Comparison of ENCODE assay signal across 20 mouse cellular contexts in the genomic region with DNA sequence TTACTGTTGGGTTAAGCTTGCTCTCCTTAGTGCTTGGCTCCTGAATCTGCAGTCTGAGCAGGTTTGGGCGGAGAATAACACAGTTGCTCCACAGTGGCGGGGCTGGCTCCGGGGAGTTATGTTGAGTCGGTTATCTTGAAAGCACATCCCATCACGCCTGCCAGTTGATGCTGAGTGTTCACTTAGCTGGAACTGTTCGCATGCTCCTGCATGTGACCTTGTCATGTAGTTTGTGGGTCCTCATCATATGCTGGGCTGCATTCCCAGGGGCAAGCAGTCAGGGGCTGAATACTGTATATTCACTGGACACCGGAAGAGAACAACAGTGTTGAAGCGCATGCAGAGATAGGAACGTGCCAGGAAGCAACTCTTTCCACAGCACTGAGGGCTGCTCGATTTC. TPM values are rescaled to one million over a fixed set of nuclear protein-coding genes. Genes with fewer than 3 reads are reported as not detected.
DNase-seq lines count a peak whose midpoint lies in the region; ATAC-seq and TF ChIP-seq lines count a peak whose summit lies in the region.
"Had no signal": no experiment of that assay in that cellular context is flagged by ENCODE, and none has a peak within 500 bp of the region (broad histone marks: within the 10 kb centered on the region; RNA-seq: fewer than 3 reads in every experiment).

No protein-coding gene starts in this region.

- ATAC-seq in heart, embryonic 11.5 days (replicated peaks; ENCODE audit: insufficient number of reproducible peaks, low FRiP score, low TSS enrichment): 0 out of 2 replicates have a peak, but pooled peaks have one; percentile 31
- ATAC-seq in liver, embryonic 12.5 days: peak; percentile 68
- ATAC-seq in intestine, embryonic 16.5 days: no peak
- ATAC-seq: intestine, postnatal 0 days had no signal

- H3K4me2 ChIP-seq in heart, embryonic 11.5 days: peak overlapping the region; percentile 45
- peak overlapping the region; percentile 34; the same call in 1 of the 2 replicates for H3K4me2 ChIP-seq in liver, embryonic 12.5 days
- no peak overlapping the region for H3K4me2 ChIP-seq in intestine, embryonic 16.5 days (ENCODE audit: low read depth, low read length)

- no peak for TF ChIP-seq CTCF in layer of hippocampus, adult 2 months (conservative IDR thresholded peaks at IDR 0.05)

- no peaks in the 10 kb centered on the region for H3K36me3 ChIP-seq in heart, embryonic 11.5 days (ENCODE audit: control insufficient read depth, insufficient read depth, low read length)
- H3K36me3 ChIP-seq in liver, embryonic 12.5 days: no peaks in the 10 kb centered on the region
- H3K36me3 ChIP-seq in intestine, embryonic 16.5 days (ENCODE audit: control insufficient read depth, insufficient read depth, low read length): no peaks in the 10 kb centered on the region
- H3K36me3 ChIP-seq: hindbrain, embryonic 13.5 days; limb, embryonic 13.5 days; neural tube, embryonic 12.5 days had no signal

- peaks cover 18% of the 10 kb centered on the region for H3K4me1 ChIP-seq in heart, embryonic 11.5 days (ENCODE audit: control insufficient read depth, insufficient read depth, low read length)
- H3K4me1 ChIP-seq in liver, embryonic 12.5 days: peaks cover 28% of the 10 kb centered on the region
- no peaks in the 10 kb centered on the region for H3K4me1 ChIP-seq in intestine, embryonic 16.5 days (ENCODE audit: control insufficient read depth, insufficient read depth, low read length)
- H3K4me1 ChIP-seq: neural tube, embryonic 12.5 days had no signal

- H3K9me3 ChIP-seq in heart, embryonic 11.5 days (replicated peaks; ENCODE audit: control insufficient read depth, low read length): no peaks in the 10 kb centered on the region
- no peaks in the 10 kb centered on the region for H3K9me3 ChIP-seq in liver, embryonic 12.5 days (replicated peaks)
- H3K9me3 ChIP-seq in intestine, embryonic 16.5 days (ENCODE audit: control insufficient read depth, low read length): no peaks in the 10 kb centered on the region
- H3K9me3 ChIP-seq: hindbrain, embryonic 13.5 days; limb, embryonic 13.5 days; megakaryocyte, embryonic 14.5 days; neural tube, embryonic 12.5 days had no signal

- no peak for DNase-seq in heart, postnatal 36 days
- DNase-seq in layer of hippocampus, adult 2 months (ENCODE audit: low spot score in 2 of 2): no peak
- no peak for DNase-seq in layer of hippocampus, postnatal 25 days (ENCODE audit: extremely low spot score in 1 of 2, low spot score in 1 of 2)
- peak; percentile 43 for DNase-seq in MEL-GATA-1-ER (ENCODE audit: extremely low read depth, low read depth)
- no peak for DNase-seq in spleen, adult 12 weeks (ENCODE audit: low spot score)
- DNase-seq: adrenal gland, adult 8-10 months; cerebellum, adult 8-10 months had no signal

- H3K9ac ChIP-seq in heart, embryonic 11.5 days (ENCODE audit: low read depth, low read length): no peak overlapping the region
- H3K9ac ChIP-seq in liver, embryonic 12.5 days: no peak overlapping the region
- H3K9ac ChIP-seq in intestine, embryonic 16.5 days (ENCODE audit: low read depth, low read length): no peak overlapping the region
- H3K9ac ChIP-seq: hindbrain, embryonic 13.5 days; limb, embryonic 13.5 days; neural tube, embryonic 12.5 days had no signal

- H3K27ac ChIP-seq in heart, embryonic 11.5 days (ENCODE audit: low read depth, low read length): peak overlapping the region; percentile 29; the same call in 1 of the 2 replicates
- H3K27ac ChIP-seq in layer of hippocampus, adult 2 months: peak overlapping the region; percentile 79
- no peak overlapping the region for H3K27ac ChIP-seq in liver, embryonic 12.5 days
- H3K27ac ChIP-seq in intestine, embryonic 16.5 days (ENCODE audit: low read length): no peak overlapping the region
- H3K27ac ChIP-seq: hindbrain, embryonic 13.5 days; kidney, postnatal 0 days; limb, embryonic 13.5 days; neural tube, embryonic 12.5 days had no signal

- intact Hi-C loops in heart, postnatal 36 days (cut with DNase I): no loop called here

- 37% methylated on average over 10 of the region's 10 CpGs for whole genome bisulfite sequencing in heart, embryonic 11.5 days (ENCODE audit: insufficient replicate concordance)
- 39% methylated on average over 10 of the region's 10 CpGs for WGBS in liver, embryonic 12.5 days (ENCODE audit: insufficient replicate concordance)
- 83% methylated on average over 10 of the region's 10 CpGs for whole genome bisulfite sequencing in intestine, embryonic 16.5 days

- H3K4me3 ChIP-seq in heart, embryonic 11.5 days (ENCODE audit: low read depth, low read length): no peak overlapping the region
- H3K4me3 ChIP-seq in layer of hippocampus, adult 2 months: no peak overlapping the region
- no peak overlapping the region for H3K4me3 ChIP-seq in liver, embryonic 12.5 days
- no peak overlapping the region for H3K4me3 ChIP-seq in intestine, embryonic 16.5 days (ENCODE audit: low read length)
- H3K4me3 ChIP-seq: hindbrain, embryonic 13.5 days; limb, embryonic 13.5 days; neural tube, embryonic 12.5 days had no signal

- H3K27me3 ChIP-seq in heart, embryonic 11.5 days (ENCODE audit: control insufficient read depth, insufficient read depth, low read length): no peaks in the 10 kb centered on the region
- H3K27me3 ChIP-seq in liver, embryonic 12.5 days (replicated peaks): 0 out of 2 replicates have a peak, but pooled peaks cover 8% of the 10 kb centered on the region
- no peaks in the 10 kb centered on the region for H3K27me3 ChIP-seq in intestine, embryonic 16.5 days (replicated peaks; ENCODE audit: control insufficient read depth, insufficient read depth, low read length)
- H3K27me3 ChIP-seq: megakaryocyte, embryonic 14.5 days had no signal

RNA-seq across cellular contexts. Expression of gene Tomm20l, which starts 1.8 kb away (rescaled TPM):
- 0.44 and 0.63 TPM in 2 replicates for polyA plus RNA-seq in heart, embryonic 11.5 days (2014; fragmentation: Nextera tagmentation; extraction: Ambion mirVana)
- 1 to 10 TPM in 1 of 2 experiments, not detected in 1; 1.2 TPM for total RNA-seq in heart, postnatal 36 days (2021)
- total RNA-seq in layer of hippocampus, adult 2 months (2021): not detected
- not detected for total RNA-seq in layer of hippocampus, postnatal 25 days (2021)
- not detected in 2 replicates for polyA plus RNA-seq in liver, embryonic 12.5 days (2016; fragmentation: Nextera tagmentation; extraction: Ambion mirVana)
- not detected in 2 replicates for polyA plus RNA-seq in intestine, embryonic 16.5 days (2015; fragmentation: Nextera tagmentation; extraction: Ambion mirVana)
- total RNA-seq: gastrocnemius, adult 18-20 months; layer of hippocampus, adult 8-10 months; left cerebral cortex, adult 8-10 months had no signal
- polyA plus RNA-seq: forebrain, embryonic 14.5 days; hindbrain, embryonic 13.5 days; intestine, postnatal 0 days; kidney, postnatal 0 days; limb, embryonic 13.5 days; neural tube, embryonic 12.5 days had no signal

RNA-seq across cellular contexts. Expression of gene Timm9, which starts 23.4 kb away (rescaled TPM):
- 107 and 118 TPM in 2 replicates for polyA plus RNA-seq in heart, embryonic 11.5 days (2014; fragmentation: Nextera tagmentation; extraction: Ambion mirVana)
- 10 to 100 TPM; 26.5 to 30.0 TPM for total RNA-seq in heart, postnatal 36 days (2021)
- total RNA-seq in layer of hippocampus, adult 2 months (2021): 10 to 100 TPM; 61.7 to 69.7 TPM
- total RNA-seq in layer of hippocampus, postnatal 25 days (2021): 10 to 100 TPM; 54.0 to 54.6 TPM
- 77.2 and 84.2 TPM in 2 replicates for polyA plus RNA-seq in liver, embryonic 12.5 days (2016; fragmentation: Nextera tagmentation; extraction: Ambion mirVana)
- 101 TPM in 2 replicates for polyA plus RNA-seq in intestine, embryonic 16.5 days (2015; fragmentation: Nextera tagmentation; extraction: Ambion mirVana)

RNA-seq across cellular contexts. Expression of gene 2700049A03Rik, which starts 23.6 kb away (rescaled TPM):
- 10.2 and 15.4 TPM in 2 replicates for polyA plus RNA-seq in heart, embryonic 11.5 days (2014; fragmentation: Nextera tagmentation; extraction: Ambion mirVana)
- 1 to 10 TPM; 3.2 to 3.3 TPM for total RNA-seq in heart, postnatal 36 days (2021)
- 1 to 10 TPM; 7.5 to 9.0 TPM for total RNA-seq in layer of hippocampus, adult 2 months (2021)
- 1 to 10 TPM; 5.4 to 6.6 TPM for total RNA-seq in layer of hippocampus, postnatal 25 days (2021)
- polyA plus RNA-seq in liver, embryonic 12.5 days (2016; fragmentation: Nextera tagmentation; extraction: Ambion mirVana): 7.3 and 8.0 TPM in 2 replicates
- 7.3 and 11.0 TPM in 2 replicates for polyA plus RNA-seq in intestine, embryonic 16.5 days (2015; fragmentation: Nextera tagmentation; extraction: Ambion mirVana)

Comparison
In these comparisons a context has a peak if more than half of its experiments do, and no peak if none do; other contexts are left out.
1. H3K27ac ChIP-seq: peak in heart, embryonic 11.5 days (single experiment) and layer of hippocampus, adult 2 months (single experiment); none in liver, embryonic 12.5 days (single experiment) and intestine, embryonic 16.5 days (single experiment).